Mouse (Mus musculus) thymus, adult 2 months (tissue): ENCODE results near the gene Hmces. TPM values are rescaled to one million over a fixed set of nuclear protein-coding genes. Genes with fewer than 3 reads are reported as not detected.

Experiments
- DNase-seq: peaks from one replicate; pipeline ENCODE4 v3.0.0; 2021
- H3K27ac ChIP-seq: fragments of 200-500 bp; 2 replicates; pipeline ENCODE4 v1.5.1; 2012; ENCODE audit warnings: low read length, control low read depth; ENCODE audit not compliant: control insufficient read depth, insufficient read depth
- H3K27me3 ChIP-seq: fragments of 200-500 bp; 2 replicates; pipeline ENCODE4 v1.6.1; 2012; ENCODE audit warnings: mild to moderate bottlenecking, low read length, moderate library complexity, mixed read lengths; ENCODE audit not compliant: control insufficient read depth, insufficient read depth
- H3K36me3 ChIP-seq: fragments of 200-500 bp; 2 replicates; pipeline ENCODE4 v1.6.1; 2012; ENCODE audit warnings: mild to moderate bottlenecking, low read length, moderate library complexity; ENCODE audit not compliant: control insufficient read depth, insufficient read depth
- H3K4me1 ChIP-seq: fragments of 200-500 bp; replicated peaks from 2 replicates; pipeline ENCODE4 v1.6.1; 2012; ENCODE audit warnings: low read length; ENCODE audit not compliant: control insufficient read depth, insufficient read depth
- H3K4me3 ChIP-seq: fragments of 200-500 bp; 2 replicates; pipeline ENCODE4 v1.5.1; 2012; ENCODE audit warnings: mild to moderate bottlenecking, low read length, control low read depth, moderate library complexity; ENCODE audit not compliant: control insufficient read depth, insufficient read depth
- CTCF ChIP-seq: fragments of 200-500 bp; IDR thresholded peaks from 2 replicates; pipeline ENCODE4 v1.5.1; 2012; ENCODE audit warnings: mild to moderate bottlenecking, control low read depth, low read length, moderate library complexity, borderline replicate concordance; ENCODE audit not compliant: control insufficient read depth, poor library complexity, insufficient read depth; ENCODE audit errors: extremely low read depth
- POLR2A ChIP-seq: fragments of 200-500 bp; IDR thresholded peaks from 2 replicates; pipeline ENCODE4 v1.6.1; 2012; ENCODE audit warnings: mild to moderate bottlenecking, low read length, control low read depth, moderate library complexity; ENCODE audit not compliant: control insufficient read depth, poor library complexity, insufficient read depth; ENCODE audit errors: extremely low read depth
- WGBS: fragments of 180-500 bp; shearing (Covaris S2); methylation state at CpG from one replicate; pipeline ENCODE4 v1.1.7; 2018; 5-methylcytosine and 5-hydroxymethylcytosine counted together
- polyA plus RNA-seq: library from polyadenylated mRNA; depleted of rRNA; stranded (reverse); fragments of >200 nt; gene quantifications from 2 replicates; pipeline ENCODE4 v1.2.3, GENCODE M21; 2012

Gene Hmces
- polyA plus RNA-seq, 1 experiment: 31.9 TPM

DNA sequence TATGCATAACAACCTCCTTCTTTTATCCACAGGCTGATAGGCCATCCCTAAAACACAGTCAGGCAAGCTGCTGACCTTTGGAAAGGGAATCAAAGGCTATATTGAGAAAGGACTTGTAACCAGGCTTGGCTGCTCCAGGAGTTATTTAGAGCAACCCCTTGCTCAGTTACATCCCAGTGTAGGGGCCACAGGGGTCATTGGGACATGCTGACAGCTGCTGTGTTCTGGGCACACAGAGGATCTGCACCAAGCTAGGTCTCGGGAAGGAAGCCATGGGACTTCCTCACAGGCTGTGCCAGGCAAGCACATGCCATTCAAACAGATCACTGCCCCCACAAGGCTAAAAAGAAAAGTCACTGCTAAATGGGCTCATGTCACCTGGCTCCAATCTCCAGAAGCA lies 40.6 kb upstream of the Hmces start:
- Histone ChIP-seq H3K27me3 (no peaks in the 10 kb centered on the region), H3K4me3 (no peak overlapping the region), H3K27ac (no peak overlapping the region), H3K4me1 (peaks cover 5% of the 10 kb centered on the region; the same call in 1 of the 2 replicates), H3K36me3 (no peaks in the 10 kb centered on the region)
- 48% methylated on average over 1 of the region's 1 CpGs for WGBS
- no peak for DNase-seq
- no peak for TF ChIP-seq CTCF
- TF ChIP-seq POLR2A: no peak

DNA sequence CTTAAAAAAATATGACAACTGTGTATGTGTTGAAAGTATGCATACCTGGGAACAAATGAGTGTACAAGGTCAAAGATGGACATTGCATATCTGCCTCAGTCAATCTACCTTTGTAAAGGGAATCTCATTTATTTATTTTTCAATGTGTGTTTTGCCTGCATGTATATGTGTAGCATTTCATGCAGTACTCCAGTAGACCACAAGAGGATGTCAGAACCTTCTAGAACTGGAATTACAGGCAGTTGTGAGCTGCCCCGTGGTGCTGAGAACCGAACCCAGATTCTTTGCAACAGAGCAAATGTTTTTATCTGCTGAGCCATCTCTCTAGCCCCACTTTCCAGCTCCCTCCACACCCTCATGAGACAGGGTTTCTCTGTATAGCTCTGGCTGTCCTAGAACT lies 39.8 kb upstream of the Hmces start:
- H3K4me3 ChIP-seq: no peak overlapping the region
- TF ChIP-seq CTCF: no peak
- TF ChIP-seq POLR2A: no peak
- no peak overlapping the region for H3K27ac ChIP-seq
- no peaks in the 10 kb centered on the region for H3K36me3 ChIP-seq
- WGBS: 91% methylated on average over 2 of the region's 2 CpGs
- H3K27me3 ChIP-seq: no peaks in the 10 kb centered on the region
- no peak for DNase-seq
- peaks cover 12% of the 10 kb centered on the region for H3K4me1 ChIP-seq

DNA sequence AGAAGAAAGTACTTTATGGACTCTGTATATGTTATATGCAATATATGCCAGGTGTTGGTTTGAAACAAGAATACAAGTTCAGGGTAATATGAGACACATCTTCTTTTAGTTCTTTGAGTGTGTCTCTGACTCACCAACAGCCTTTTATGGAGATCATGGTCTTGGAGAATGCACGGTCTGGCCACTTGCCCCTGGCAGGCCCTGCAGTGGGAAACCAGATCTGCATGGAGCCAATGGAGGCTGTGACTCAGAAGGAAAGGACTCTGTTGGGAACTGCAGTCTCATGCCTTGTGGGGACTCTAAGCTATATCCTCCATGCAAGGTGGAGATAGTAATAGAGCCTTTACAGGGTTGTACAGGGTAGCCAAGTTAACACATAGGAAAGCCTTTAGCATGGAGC lies 38.7 kb upstream of the Hmces start:
- TF ChIP-seq CTCF (no peak), POLR2A (no peak)
- DNase-seq: no peak
- Histone ChIP-seq H3K4me3 (no peak overlapping the region), H3K4me1 (peaks cover 20% of the 10 kb centered on the region), H3K36me3 (no peaks in the 10 kb centered on the region), H3K27ac (no peak overlapping the region), H3K27me3 (no peaks in the 10 kb centered on the region)
- 90% methylated on average over 1 of the region's 1 CpGs for WGBS

GRCm38 (mm10) chr6:87875562-87875961 lies 38.2 kb upstream of the Hmces start:
- no peak for DNase-seq
- no peak overlapping the region for H3K27ac ChIP-seq
- WGBS: 88% methylated on average over 7 of the region's 7 CpGs

GRCm38 (mm10) chr6:87876068-87876643 lies 37.6 kb upstream of the Hmces start:
- H3K4me3 ChIP-seq: no peak overlapping the region
- H3K4me1 ChIP-seq: peaks cover 23% of the 10 kb centered on the region
- no peaks in the 10 kb centered on the region for H3K36me3 ChIP-seq
- no peak for TF ChIP-seq POLR2A
- H3K27me3 ChIP-seq: no peaks in the 10 kb centered on the region
- no peak overlapping the region for H3K27ac ChIP-seq
- DNase-seq: no peak
- 79% methylated on average over 13 of the region's 13 CpGs for WGBS

More at GRCm38 (mm10) chr6:87875562-87875961, 38.2 kb upstream of the Hmces start:
- Histone ChIP-seq H3K4me1 (peaks cover 23% of the 10 kb centered on the region), H3K4me3 (no peak overlapping the region), H3K27me3 (no peaks in the 10 kb centered on the region), H3K36me3 (no peaks in the 10 kb centered on the region)
- TF ChIP-seq POLR2A: no peak

DNA sequence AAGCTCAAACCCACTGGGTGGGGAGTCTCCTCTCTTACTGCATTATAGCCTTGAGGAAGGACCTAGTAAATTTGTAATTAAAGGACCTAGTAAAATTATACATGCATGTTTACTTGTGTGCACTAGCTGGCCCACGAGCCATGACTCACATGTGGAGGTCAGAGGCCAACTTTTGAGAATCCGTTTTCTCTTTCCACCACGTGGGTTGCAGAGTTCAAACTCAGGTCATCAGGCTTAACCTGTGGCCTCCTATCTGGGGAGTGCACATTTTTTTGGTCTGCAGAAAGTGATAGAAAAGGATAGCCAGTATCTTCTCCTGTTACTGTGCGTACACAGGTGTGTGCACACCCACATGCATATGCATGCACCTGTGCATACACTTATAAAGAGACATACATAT lies 34.7 kb upstream of the Hmces start:
- no peak for DNase-seq
- no peaks in the 10 kb centered on the region for H3K36me3 ChIP-seq
- peaks cover 32% of the 10 kb centered on the region for H3K4me1 ChIP-seq
- TF ChIP-seq POLR2A: no peak
- no peak for TF ChIP-seq CTCF
- H3K27ac ChIP-seq: no peak overlapping the region
- H3K4me3 ChIP-seq: no peak overlapping the region
- 70% methylated on average over 4 of the region's 4 CpGs for WGBS
- no peaks in the 10 kb centered on the region for H3K27me3 ChIP-seq

GRCm38 (mm10) chr6:87879628-87880027 lies 34.1 kb upstream of the Hmces start:
- no peaks in the 10 kb centered on the region for H3K36me3 ChIP-seq
- no peak for DNase-seq
- peak overlapping the region; percentile 12; the same call in 1 of the 2 replicates for H3K27ac ChIP-seq
- H3K4me1 ChIP-seq: peaks cover 32% of the 10 kb centered on the region
- TF ChIP-seq CTCF (no peak), POLR2A (no peak)
- H3K27me3 ChIP-seq: no peaks in the 10 kb centered on the region
- H3K4me3 ChIP-seq: no peak overlapping the region
- 45% methylated on average over 3 of the region's 3 CpGs for WGBS
